Mouse (Mus musculus) CH12.LX (cell line): ENCODE measurements at regions not wholly inside any gene's neighbourhood (a gene's known extent, or its start where the extent isn't known, plus 50 kb on each side); places are given as distances from the start of the nearest gene placed in this dataset.
"Not testable (repeated sequence)": the region's sequence is repeated elsewhere in the genome, so short reads cannot be mapped to it uniquely, and the experiment has no call there.

Experiments used
- DNase-seq: peaks from one replicate; pipeline ENCODE4 v3.0.0-alpha.2; 2013; ENCODE audit errors: extremely low read depth
- H3K27ac ChIP-seq: 2 replicates; pipeline ENCODE4 v1.5.1; 2012; ENCODE audit warnings: low read depth, mild to moderate bottlenecking, control low read depth, moderate library complexity; ENCODE audit not compliant: insufficient read depth
- H3K27me3 ChIP-seq: replicated peaks from 2 replicates; pipeline ENCODE3; 2012; ENCODE audit warnings: inconsistent platforms
- H3K36me3 ChIP-seq, 2 experiments: replicated peaks in 1 of 2; 2 replicates each; pipeline versions ENCODE3 to v1.6.1; 2012; ENCODE audit warnings: inconsistent platforms in 1 of 2, low read length in 1 of 2, mild to moderate bottlenecking in 1 of 2, mixed read lengths in 1 of 2, moderate library complexity in 1 of 2; ENCODE audit not compliant: control insufficient read depth in 1 of 2, insufficient read depth in 1 of 2
- H3K4me1 ChIP-seq, 2 experiments: 2 replicates each; pipeline ENCODE4 v1.6.1; 2012; ENCODE audit warnings: inconsistent platforms in 1 of 2, moderate library complexity in 1 of 2; ENCODE audit not compliant: insufficient read depth in 2 of 2, control insufficient read depth in 1 of 2
- H3K4me2 ChIP-seq: 2 replicates; pipeline ENCODE4 v1.6.1; 2012; ENCODE audit warnings: low read depth, mild to moderate bottlenecking, control low read depth; ENCODE audit not compliant: poor library complexity, insufficient read depth, severe bottlenecking
- H3K4me3 ChIP-seq, 3 experiments: fragments of 150-350 bp in 1 of 3; sonication (generic) in 1 of 3; replicated peaks in 1 of 3; 2 replicates each; pipeline versions ENCODE3 to v1.5.1; 2011 to 2012; ENCODE audit warnings: low read depth in 2 of 3, low read length in 2 of 3, mild to moderate bottlenecking in 2 of 3, moderate library complexity in 2 of 3, control low read depth in 1 of 3, improper control_type of control experiment in 1 of 3, inconsistent platforms in 1 of 3, mixed read lengths in 1 of 3; ENCODE audit not compliant: poor library complexity in 1 of 3
- H3K79me2 ChIP-seq: replicated peaks from 2 replicates; pipeline ENCODE4 v1.6.1; 2012; ENCODE audit warnings: mild to moderate bottlenecking, moderate library complexity; ENCODE audit not compliant: control insufficient read depth, poor library complexity, insufficient read depth, severe bottlenecking; ENCODE audit errors: extremely low read depth
- H3K9ac ChIP-seq: 2 replicates; pipeline ENCODE4 v1.6.1; 2012; ENCODE audit warnings: low read depth, mild to moderate bottlenecking, control low read depth, moderate library complexity; ENCODE audit not compliant: insufficient read depth
- H3K9me3 ChIP-seq: replicated peaks from 2 replicates; pipeline ENCODE3; 2012; ENCODE audit warnings: low read length, inconsistent platforms, mixed read lengths
- NRF1 ChIP-seq: IDR thresholded peaks from 2 replicates; pipeline ENCODE4 v1.6.1; 2014; ENCODE audit warnings: low read depth, mild to moderate bottlenecking, inconsistent platforms, low read length, improper control_type of control experiment, moderate library complexity
- dilution Hi-C: fragments of 300-500 bp; cut with MboI; formaldehyde crosslinking; loops from 2 replicates; pipeline ENCODE4 v1.14.3; 2020; ENCODE audit warnings: low sequenced_read_pairs; ENCODE audit not compliant: extremely low pct_unique_long_range_greater_than_20kb, extremely low pct_ligation_motif_present
- in situ Hi-C: fragments of 300-500 bp; cut with MboI; formaldehyde crosslinking; loops from 3 replicates; pipeline ENCODE4 v1.14.3; 2019; ENCODE audit warnings: low sequenced_read_pairs, low pct_ligation_motif_present, low pct_unique_long_range_greater_than_20kb, mixed read lengths

DNA sequence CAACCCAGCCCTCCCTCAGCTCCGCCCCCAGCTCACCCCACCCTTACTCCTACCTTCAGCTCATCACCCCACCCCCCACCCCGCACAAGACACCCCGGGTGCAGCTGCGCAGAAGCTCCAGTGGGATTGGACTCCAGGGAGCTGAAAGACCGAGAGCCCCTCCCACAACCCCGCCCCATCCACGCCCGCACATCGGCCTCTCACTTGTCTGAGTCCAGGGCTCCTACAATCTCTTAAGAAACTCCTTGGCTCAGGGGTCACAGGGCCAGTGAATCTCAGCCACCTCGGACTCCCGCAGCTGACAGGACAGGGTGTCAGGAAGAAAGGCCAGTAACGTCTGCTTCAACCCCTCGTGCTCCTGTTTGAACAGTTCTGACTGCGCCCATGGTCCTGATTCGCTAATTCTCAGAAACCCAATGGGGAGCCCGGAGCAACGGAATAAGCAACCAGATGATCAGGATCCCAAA lies 120.7 kb downstream of the Map1s start:
- in situ Hi-C loops, DNase-seq, H3K4me1 ChIP-seq, H3K36me3 ChIP-seq, H3K9me3 ChIP-seq, dilution Hi-C loops, H3K27ac ChIP-seq, H3K79me2 ChIP-seq, H3K4me3 ChIP-seq, H3K9ac ChIP-seq: not testable (repeated sequence)
- TF ChIP-seq NRF1 = peak; percentile 39; the same call in 1 of the 2 replicates
- Histone ChIP-seq H3K27me3 (peaks cover 17% of the 10 kb centered on the region), H3K4me2 (peak overlapping the region; percentile 40)

DNA sequence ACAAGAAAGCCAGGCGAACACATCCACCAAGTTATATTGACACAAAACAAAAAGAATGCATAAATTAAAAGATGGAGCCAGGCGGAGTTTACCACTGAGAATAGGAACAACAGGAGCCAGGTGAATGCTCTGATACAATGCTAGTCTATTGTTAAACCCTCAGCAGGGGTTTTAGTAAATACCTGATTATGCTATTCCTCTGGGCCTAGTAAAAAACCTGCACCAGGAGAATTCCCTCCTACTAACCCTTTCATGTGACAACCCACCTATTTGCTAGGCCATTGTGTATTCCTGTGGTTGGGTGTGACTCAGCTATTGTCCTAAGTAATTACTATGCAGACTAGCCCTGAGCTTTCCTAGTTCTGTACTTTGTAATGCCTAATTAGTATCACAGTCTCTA lies 122.8 kb downstream of the Map1s start:
- in situ Hi-C loops, H3K9ac ChIP-seq, H3K27ac ChIP-seq, H3K9me3 ChIP-seq, H3K36me3 ChIP-seq, H3K4me1 ChIP-seq, H3K79me2 ChIP-seq, H3K27me3 ChIP-seq, H3K4me2 ChIP-seq, DNase-seq, dilution Hi-C loops, H3K4me3 ChIP-seq: not testable (repeated sequence)
